Mouse (Mus musculus) Patski (cell line): ENCODE data around the gene 3110082I17Rik. TPM values are rescaled to one million over a fixed set of nuclear protein-coding genes. Genes with fewer than 3 reads are reported as not detected.

Source experiments
- ATAC-seq: fragments of 100-300 bp; one replicate; pipeline ENCODE4 v1.8.0; 2021
- CTCF ChIA-PET: fragments of 350-600 bp; sonication (Branson Sonifier 250); formaldehyde crosslinking; loops from one replicate; lab custom pipeline; 2022; ENCODE audit warnings: inconsistent platforms; lab: Charles Lee
- POLR2A ChIA-PET: fragments of 350-600 bp; sonication (Branson Sonifier 250); formaldehyde crosslinking; loops from one replicate; lab custom pipeline; 2022; ENCODE audit warnings: antibody characterized with exemption, inconsistent platforms; lab: Charles Lee
- DNase-seq: peaks from one replicate; pipeline ENCODE4 v3.0.0-alpha.2; 2011; ENCODE audit warnings: low read depth, low spot score
- H3K27me3 ChIP-seq: fragments of 371-371 bp; one replicate; pipeline ENCODE4 v1.5.1; 2021
- CTCF ChIP-seq: fragments of 100-300 bp; IDR thresholded peaks from one replicate; pipeline ENCODE4 v1.5.1; 2021
- in situ Hi-C: fragments of 300-500 bp; cut with MboI; formaldehyde crosslinking; loops from 3 replicates; pipeline ENCODE4 v1.11.1; 2018; ENCODE audit warnings: low pct_unique_long_range_greater_than_20kb, mixed read lengths
- polyA plus RNA-seq: library from polyadenylated mRNA; unstranded; gene quantifications from one replicate; pipeline ENCODE4 v1.2.3, GENCODE M21; 2021

Gene 3110082I17Rik
- polyA plus RNA-seq, 1 experiment from 2014 or later, result 19.1 TPM

GRCm38 (mm10) chr5:139325395-139325966 is 134.8 kb downstream of the 3110082I17Rik start, which contains the start of gene Adap1:
Gene Adap1, minus strand, starts transcription at chr5:139325622.
- ChIA-PET POLR2A (interaction anchor here (0.6 to 1.6 kb wide), 5 partner anchors 15 to 136 kb away, joined by 3 to 4 read pairs (median 3); no protein-coding TSS in a partner anchor), CTCF (interaction anchor here (1.4 to 5.7 kb wide), 5 partner anchors 21 to 53 kb away, joined by 3 to 39 read pairs (median 4); no protein-coding TSS in a partner anchor)
- no peaks in the 10 kb centered on the region for H3K27me3 ChIP-seq
- no peak for ATAC-seq
- in situ Hi-C loops, result loop anchor here (5.0 kb wide), 1 partner anchor 43 kb away; no protein-coding TSS in a partner anchor
- DNase-seq, result no peak
- TF ChIP-seq CTCF, result no peak

GRCm38 (mm10) chr5:139324691-139325394 is 135.5 kb downstream of the 3110082I17Rik start:
- no peaks in the 10 kb centered on the region for H3K27me3 ChIP-seq
- in situ Hi-C loops, result loop anchor here (5.0 kb wide), 1 partner anchor 43 kb away; no protein-coding TSS in a partner anchor
- no peak for DNase-seq
- no peak for ATAC-seq
- ChIA-PET POLR2A (interaction anchor here (0.6 to 1.6 kb wide), 5 partner anchors 16 to 136 kb away, joined by 3 to 4 read pairs (median 4); no protein-coding TSS in a partner anchor), CTCF (interaction anchor here (1.2 to 5.7 kb wide), 6 partner anchors 22 to 53 kb away, joined by 3 to 39 read pairs (median 4); no protein-coding TSS in a partner anchor)
- no peak for TF ChIP-seq CTCF

GRCm38 (mm10) chr5:139324045-139324491 is 136.3 kb downstream of the 3110082I17Rik start:
- ChIA-PET CTCF (interaction anchor here (0.8 to 5.7 kb wide), 7 partner anchors 8 to 52 kb away, joined by 3 to 39 read pairs (median 5); no protein-coding TSS in a partner anchor), POLR2A (interaction anchor here (1.1 to 1.6 kb wide), 2 partner anchors 42 to 53 kb away, joined by 4 read pairs; no protein-coding TSS in a partner anchor)
- in situ Hi-C loops, result no loop called here
- no peaks in the 10 kb centered on the region for H3K27me3 ChIP-seq
- TF ChIP-seq CTCF, result no peak
- ATAC-seq (peak; percentile 42), DNase-seq (no peak)

GRCm38 (mm10) chr5:139323260-139323924 is 136.9 kb downstream of the 3110082I17Rik start:
- no peak for ATAC-seq
- in situ Hi-C loops, result no loop called here
- CTCF ChIA-PET, result interaction anchor here (0.8 to 5.7 kb wide), 6 partner anchors 9 to 42 kb away, joined by 3 to 39 read pairs (median 6); no protein-coding TSS in a partner anchor
- POLR2A ChIA-PET, result interaction anchor here (1.1 kb wide), 1 partner anchor 42 kb away, joined by 4 read pairs; no protein-coding TSS in a partner anchor
- no peaks in the 10 kb centered on the region for H3K27me3 ChIP-seq
- TF ChIP-seq CTCF, result no peak
- no peak for DNase-seq

- in situ Hi-C loops, result no loop called here
- H3K27me3 ChIP-seq, result no peaks in the 10 kb centered on the region
- ChIA-PET CTCF (no interaction called here), POLR2A (no interaction called here)
- no peak for DNase-seq
- no peak for ATAC-seq
- TF ChIP-seq CTCF, result no peak
Observed at GRCm38 (mm10) chr5:139321331-139321730, 139.0 kb downstream of the 3110082I17Rik start.

GRCm38 (mm10) chr5:139320424-139320823 is 139.9 kb downstream of the 3110082I17Rik start:
- no peak for ATAC-seq
- no peaks in the 10 kb centered on the region for H3K27me3 ChIP-seq
- DNase-seq, result no peak
- CTCF ChIA-PET, result interaction anchor here (0.8 to 1.7 kb wide), 6 partner anchors 13 to 41 kb away, joined by 3 to 4 read pairs (median 4); no protein-coding TSS in a partner anchor
- in situ Hi-C loops, result no loop called here
- no peak for TF ChIP-seq CTCF
- POLR2A ChIA-PET, result no interaction called here

- H3K27me3 ChIP-seq, result no peaks in the 10 kb centered on the region
- ChIA-PET POLR2A (no interaction called here), CTCF (no interaction called here)
- DNase-seq (no peak), ATAC-seq (no peak)
- TF ChIP-seq CTCF, result no peak
- in situ Hi-C loops, result no loop called here
Observed at GRCm38 (mm10) chr5:139317751-139318504, 142.4 kb downstream of the 3110082I17Rik start.

GRCm38 (mm10) chr5:139316982-139317675 is 143.2 kb downstream of the 3110082I17Rik start:
- no peak for DNase-seq
- no peak for ATAC-seq
- in situ Hi-C loops, result no loop called here
- TF ChIP-seq CTCF, result no peak
- ChIA-PET CTCF (no interaction called here), POLR2A (no interaction called here)
- H3K27me3 ChIP-seq, result no peaks in the 10 kb centered on the region
